Mouse (Mus musculus) olfactory bulb, adult 2 months (tissue): ENCODE data around the gene Mtmr12.

Source experiments
- CTCF ChIP-seq: fragments of 200-500 bp; IDR thresholded peaks from 2 replicates; pipeline ENCODE4 v1.5.1; 2012; ENCODE audit warnings: low read depth, mild to moderate bottlenecking, low read length, moderate library complexity; ENCODE audit not compliant: insufficient read depth
- POLR2A ChIP-seq: fragments of 200-500 bp; IDR thresholded peaks from 2 replicates; pipeline ENCODE4 v1.6.1; 2012; ENCODE audit warnings: mild to moderate bottlenecking, low read depth, low read length, moderate library complexity; ENCODE audit not compliant: insufficient read depth

DNA sequence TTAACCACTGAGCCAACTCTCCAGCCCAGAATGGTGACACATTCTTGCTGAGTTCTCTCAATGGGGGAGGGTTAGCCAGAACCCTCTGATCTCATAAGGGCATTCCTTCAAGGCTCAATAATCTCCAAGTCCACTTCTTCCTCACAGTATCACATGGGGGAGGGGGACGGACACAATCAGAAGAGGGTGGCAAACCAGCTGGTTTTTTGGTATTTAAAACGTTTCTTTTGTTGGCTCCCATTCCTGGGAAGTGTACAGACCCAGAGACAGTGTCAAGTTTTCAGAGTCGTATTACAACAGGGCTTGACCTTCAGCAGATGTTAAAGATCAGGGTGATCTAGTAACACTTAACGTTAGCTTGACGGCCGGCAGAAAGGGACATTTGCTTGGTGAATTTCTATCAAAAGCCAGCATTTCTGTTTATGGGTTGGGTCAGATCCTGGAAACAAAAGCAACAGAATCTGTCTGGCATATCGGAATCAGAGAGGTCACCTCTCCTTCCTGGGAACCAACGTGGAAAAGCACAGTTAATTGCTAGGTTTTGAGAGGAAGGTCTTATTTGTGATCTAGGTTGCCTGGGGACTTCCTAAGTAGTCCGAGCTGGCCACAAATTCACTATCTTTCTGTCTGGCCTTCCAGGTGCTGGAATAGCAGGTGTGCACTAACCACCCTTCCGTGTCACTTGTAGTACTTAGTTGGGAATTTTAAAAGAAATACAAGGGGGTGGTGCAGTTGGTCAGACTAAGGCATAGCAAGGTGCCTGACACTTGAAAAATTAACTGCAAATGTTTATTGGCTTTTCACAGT is 1.1 kb upstream of the Mtmr12 start:
- TF ChIP-seq CTCF (no peak), POLR2A (no peak)
